Mouse (Mus musculus): ENCODE results near the gene Mkrn1. TPM values are rescaled to one million over a fixed set of nuclear protein-coding genes. Genes with fewer than 3 reads are reported as not detected.

Gene Mkrn1
- polyA plus RNA-seq, 1 experiment from 2014 or later = 45.0 TPM

DNA sequence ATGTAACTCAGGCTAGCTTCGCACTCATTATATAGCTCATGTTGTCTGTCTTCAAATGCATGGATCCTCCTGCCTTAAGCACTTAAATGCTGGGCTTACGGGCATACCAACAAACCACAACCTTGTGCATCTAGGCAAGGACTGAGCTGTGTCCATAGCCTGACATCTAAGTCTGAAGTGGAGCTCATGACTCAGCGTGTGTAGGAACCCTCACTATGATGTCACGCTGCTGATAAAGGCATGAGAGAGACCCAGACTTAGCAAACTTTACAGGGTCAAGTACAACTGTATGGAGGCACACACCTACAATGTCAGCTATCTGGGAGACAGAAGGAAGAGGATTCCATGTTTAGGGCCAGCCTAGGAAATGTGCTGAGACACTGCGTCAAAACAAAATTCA is 13.8 kb downstream of the Mkrn1 start:
- WGBS = 92% methylated on average over 5 of the region's 5 CpGs
- ATAC-seq (ENCODE audit: insufficient number of reproducible peaks, insufficient read depth, low FRiP score, low TSS enrichment, low read depth) = no peak
- Histone ChIP-seq H3K4me2 (no peak overlapping the region), H3K9ac (replicated peaks) (no peak overlapping the region), H3K4me1 (replicated peaks) (no peaks in the 10 kb centered on the region), H3K36me3 (peaks cover 37% of the 10 kb centered on the region), H3K9me3 (no peaks in the 10 kb centered on the region), H3K4me3 (replicated peaks) (no peak overlapping the region), H3K27ac (no peak overlapping the region), H3K27me3 (no peaks in the 10 kb centered on the region)

- Histone ChIP-seq H3K36me3 (peaks cover 41% of the 10 kb centered on the region), H3K4me1 (replicated peaks) (no peaks in the 10 kb centered on the region), H3K4me2 (no peak overlapping the region), H3K4me3 (replicated peaks) (no peak overlapping the region), H3K27me3 (no peaks in the 10 kb centered on the region), H3K9me3 (no peaks in the 10 kb centered on the region), H3K27ac (no peak overlapping the region), H3K9ac (replicated peaks) (no peak overlapping the region)
- WGBS = 56% methylated on average over 2 of the region's 2 CpGs
- ATAC-seq (ENCODE audit: insufficient number of reproducible peaks, insufficient read depth, low FRiP score, low TSS enrichment, low read depth) = no peak
Observed at GRCm38 (mm10) chr6:39403136-39403535, 17.1 kb downstream of the Mkrn1 start.

DNA sequence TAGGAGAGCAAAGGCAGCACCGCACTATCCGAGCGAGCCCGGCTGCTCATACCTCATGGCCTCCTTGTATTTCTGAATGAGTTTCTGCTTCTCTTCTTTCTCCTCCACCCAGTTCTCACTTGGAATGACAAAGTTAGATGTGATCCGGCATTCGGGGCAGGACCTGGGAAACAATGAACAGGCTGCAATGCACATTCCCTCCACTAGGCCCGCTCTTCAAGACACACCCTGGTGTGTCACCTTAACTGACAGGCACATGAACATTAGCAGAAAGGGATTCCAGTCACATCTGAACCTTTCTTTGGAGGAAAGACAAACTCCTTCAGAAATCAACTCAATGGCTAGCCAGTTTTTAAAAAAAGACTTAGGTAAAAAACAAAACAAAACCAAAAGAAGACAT is 19.9 kb downstream of the Mkrn1 start:
- no peak overlapping the region for H3K9ac ChIP-seq (replicated peaks)
- H3K4me3 ChIP-seq (replicated peaks) = no peak overlapping the region
- 82% methylated on average over 7 of the region's 7 CpGs for whole genome bisulfite sequencing
- H3K4me1 ChIP-seq (replicated peaks) = no peaks in the 10 kb centered on the region
- no peak overlapping the region for H3K27ac ChIP-seq
- peaks cover 36% of the 10 kb centered on the region for H3K36me3 ChIP-seq
- no peaks in the 10 kb centered on the region for H3K9me3 ChIP-seq
- ATAC-seq (ENCODE audit: insufficient number of reproducible peaks, insufficient read depth, low FRiP score, low TSS enrichment, low read depth) = no peak
- H3K4me2 ChIP-seq = no peak overlapping the region
- H3K27me3 ChIP-seq = no peaks in the 10 kb centered on the region

DNA sequence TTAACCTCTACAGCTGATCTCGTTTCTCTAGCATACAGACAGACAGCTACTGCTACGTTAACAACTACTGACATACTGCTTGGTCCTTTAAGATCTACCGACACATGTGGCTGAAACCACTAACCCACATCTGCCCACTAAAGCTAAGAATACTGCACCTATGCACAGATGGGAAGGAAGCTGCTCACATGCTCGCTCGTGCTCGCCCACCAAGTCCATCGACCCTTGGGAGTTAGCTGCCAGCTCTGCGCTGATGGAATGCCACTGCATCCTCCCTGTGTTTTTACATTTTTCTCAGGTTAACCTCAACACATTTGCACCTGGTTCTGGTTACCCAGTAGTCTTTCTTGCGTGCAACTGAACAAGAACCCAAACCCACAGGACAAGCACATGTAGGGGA is 21.9 kb downstream of the Mkrn1 start:
- Histone ChIP-seq H3K4me2 (no peak overlapping the region), H3K4me3 (replicated peaks) (no peak overlapping the region), H3K36me3 (peaks cover 20% of the 10 kb centered on the region), H3K27me3 (no peaks in the 10 kb centered on the region), H3K9me3 (no peaks in the 10 kb centered on the region), H3K4me1 (replicated peaks) (no peaks in the 10 kb centered on the region), H3K27ac (no peak overlapping the region), H3K9ac (replicated peaks) (no peak overlapping the region)
- 86% methylated on average over 9 of the region's 9 CpGs for WGBS
- ATAC-seq (ENCODE audit: insufficient number of reproducible peaks, insufficient read depth, low FRiP score, low TSS enrichment, low read depth) = no peak

GRCm38 (mm10) chr6:39397046-39397445 is 23.2 kb downstream of the Mkrn1 start:
- H3K36me3 ChIP-seq = peaks cover 17% of the 10 kb centered on the region
- no peak overlapping the region for H3K4me3 ChIP-seq (replicated peaks)
- no peak overlapping the region for H3K9ac ChIP-seq (replicated peaks)
- ATAC-seq (ENCODE audit: insufficient number of reproducible peaks, insufficient read depth, low FRiP score, low TSS enrichment, low read depth) = no peak
- no peaks in the 10 kb centered on the region for H3K27me3 ChIP-seq
- 93% methylated on average over 6 of the region's 6 CpGs for WGBS
- no peaks in the 10 kb centered on the region for H3K9me3 ChIP-seq
- H3K4me1 ChIP-seq (replicated peaks) = no peaks in the 10 kb centered on the region
- H3K27ac ChIP-seq = no peak overlapping the region
- H3K4me2 ChIP-seq = no peak overlapping the region

GRCm38 (mm10) chr6:39395916-39396315 is 24.3 kb downstream of the Mkrn1 start:
- no peak overlapping the region for H3K4me3 ChIP-seq (replicated peaks)
- no peaks in the 10 kb centered on the region for H3K9me3 ChIP-seq
- ATAC-seq (ENCODE audit: insufficient number of reproducible peaks, insufficient read depth, low FRiP score, low TSS enrichment, low read depth) = no peak
- H3K4me1 ChIP-seq (replicated peaks) = no peaks in the 10 kb centered on the region
- no peak overlapping the region for H3K4me2 ChIP-seq
- peaks cover 17% of the 10 kb centered on the region for H3K36me3 ChIP-seq
- 74% methylated on average over 4 of the region's 4 CpGs for WGBS
- H3K27ac ChIP-seq = no peak overlapping the region
- H3K27me3 ChIP-seq = no peaks in the 10 kb centered on the region
- H3K9ac ChIP-seq (replicated peaks) = no peak overlapping the region

GRCm38 (mm10) chr6:39395471-39395870 is 24.8 kb downstream of the Mkrn1 start:
- Histone ChIP-seq H3K9ac (replicated peaks) (no peak overlapping the region), H3K9me3 (no peaks in the 10 kb centered on the region), H3K4me1 (replicated peaks) (no peaks in the 10 kb centered on the region), H3K4me2 (no peak overlapping the region), H3K27me3 (no peaks in the 10 kb centered on the region), H3K27ac (no peak overlapping the region), H3K36me3 (peaks cover 17% of the 10 kb centered on the region), H3K4me3 (replicated peaks) (no peak overlapping the region)
- no peak for ATAC-seq (ENCODE audit: insufficient number of reproducible peaks, insufficient read depth, low FRiP score, low TSS enrichment, low read depth)
- 67% methylated on average over 4 of the region's 4 CpGs for WGBS

DNA sequence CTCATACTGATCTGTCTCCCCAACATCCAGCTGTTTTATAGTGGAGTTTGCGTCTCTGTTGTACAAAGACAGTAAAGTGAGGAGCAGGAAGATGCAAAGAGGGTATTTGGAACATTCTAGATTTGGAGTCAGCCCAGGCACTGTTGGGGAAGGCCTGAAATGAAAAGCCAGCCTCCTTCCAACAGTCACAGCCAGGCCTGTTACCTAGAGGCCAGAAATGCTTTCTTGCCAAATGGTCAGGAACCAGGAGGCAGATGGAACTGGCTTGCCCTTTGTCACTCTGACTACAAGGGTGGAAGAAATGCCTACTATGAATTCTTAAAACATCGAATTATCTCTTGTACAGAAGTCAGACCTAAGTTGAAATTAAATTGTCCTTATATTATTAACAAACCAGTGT is 30.3 kb downstream of the Mkrn1 start:
- H3K36me3 ChIP-seq = no peaks in the 10 kb centered on the region
- no peaks in the 10 kb centered on the region for H3K27me3 ChIP-seq
- no peak overlapping the region for H3K4me2 ChIP-seq
- no peaks in the 10 kb centered on the region for H3K9me3 ChIP-seq
- no peak for ATAC-seq (ENCODE audit: insufficient number of reproducible peaks, insufficient read depth, low FRiP score, low TSS enrichment, low read depth)
- H3K4me1 ChIP-seq (replicated peaks) = no peaks in the 10 kb centered on the region
- WGBS = 84% methylated on average over 2 of the region's 2 CpGs
- H3K9ac ChIP-seq (replicated peaks) = no peak overlapping the region
- H3K4me3 ChIP-seq (replicated peaks) = no peak overlapping the region
- no peak overlapping the region for H3K27ac ChIP-seq

DNA sequence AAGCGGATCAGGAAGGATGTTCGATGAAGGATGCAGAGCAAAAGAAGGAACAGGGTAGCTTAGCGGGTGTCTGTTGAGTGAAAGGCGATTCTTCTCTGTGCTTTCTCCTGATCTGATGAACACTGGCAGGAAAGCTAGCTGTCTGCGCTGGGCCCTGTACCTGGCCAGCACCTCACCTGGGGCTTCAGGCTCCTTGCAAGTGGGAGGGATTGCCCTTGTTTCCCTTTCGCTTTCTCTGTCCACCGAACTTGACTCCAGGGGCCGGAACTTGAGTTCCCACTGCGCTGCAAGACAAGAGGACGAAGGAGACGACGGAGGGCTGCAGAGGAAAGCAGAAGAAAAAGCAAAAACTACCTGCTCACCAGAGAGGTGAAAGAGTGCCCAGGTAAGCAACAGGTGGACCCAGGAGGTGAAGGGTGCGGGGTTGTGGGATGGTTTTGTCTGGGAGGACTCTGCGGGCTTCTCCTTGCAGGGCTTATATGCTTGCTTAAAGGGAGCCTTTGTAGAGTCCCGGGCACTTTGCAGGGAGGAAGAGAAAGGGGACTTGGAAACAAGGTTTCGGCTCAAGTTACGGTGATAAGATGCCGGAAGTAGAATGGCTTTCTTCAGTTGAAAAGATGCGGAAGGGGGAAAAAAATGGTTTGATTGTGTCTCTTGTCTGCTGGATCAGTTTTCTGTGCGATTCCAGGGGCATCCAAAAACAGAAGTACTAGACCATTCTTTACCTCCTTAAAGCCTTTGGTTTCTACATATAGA is 39.0 kb downstream of the Mkrn1 start, which contains the start of gene Rab19:
Rab19 (plus strand) TSS at position 51 of the 756 bp plus-strand sequence.
- peaks cover 14% of the 10 kb centered on the region for H3K27me3 ChIP-seq
- ATAC-seq (ENCODE audit: insufficient number of reproducible peaks, insufficient read depth, low FRiP score, low TSS enrichment, low read depth) = no peak
- H3K9ac ChIP-seq (replicated peaks) = peak within 1 kb of the TSS; percentile 42; the same call in 1 of the 2 replicates
- 9% methylated on average over 20 of the region's 20 CpGs for WGBS
- H3K9me3 ChIP-seq = no peaks in the 10 kb centered on the region
- no peaks in the 10 kb centered on the region for H3K36me3 ChIP-seq
- peak within 1 kb of the TSS; percentile 33 for H3K4me3 ChIP-seq (replicated peaks)
- H3K4me2 ChIP-seq = peak within 1 kb of the TSS; percentile 63
- H3K27ac ChIP-seq = no peak within 1 kb of the TSS
- H3K4me1 ChIP-seq (replicated peaks) = peaks cover 11% of the 10 kb centered on the region

DNA sequence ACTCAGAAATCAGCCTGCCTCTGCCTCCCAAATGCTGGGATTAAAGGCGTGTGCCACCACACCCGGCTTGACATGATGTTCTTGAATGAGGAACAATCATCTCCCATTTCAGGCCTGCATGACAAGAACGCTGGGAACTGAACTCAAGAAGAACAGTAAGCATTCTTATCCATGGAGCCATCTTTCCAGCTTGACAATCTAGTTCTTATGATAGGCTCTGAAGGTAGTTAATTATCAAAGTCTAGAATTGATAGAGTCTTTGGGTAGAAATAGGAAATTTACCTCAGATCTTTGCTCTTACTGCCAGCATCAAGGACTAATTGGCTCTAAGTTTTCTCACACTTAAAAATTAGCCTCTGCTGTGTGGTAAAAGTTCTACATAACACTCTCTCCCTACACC is 40.0 kb downstream of the Mkrn1 start:
- H3K4me3 ChIP-seq (replicated peaks) = no peak overlapping the region
- no peaks in the 10 kb centered on the region for H3K36me3 ChIP-seq
- H3K27me3 ChIP-seq = peaks cover 14% of the 10 kb centered on the region
- WGBS = 85% methylated on average over 3 of the region's 3 CpGs
- no peak overlapping the region for H3K9ac ChIP-seq (replicated peaks)
- no peak for ATAC-seq (ENCODE audit: insufficient number of reproducible peaks, insufficient read depth, low FRiP score, low TSS enrichment, low read depth)
- no peak overlapping the region for H3K27ac ChIP-seq
- H3K4me2 ChIP-seq = no peak overlapping the region
- peaks cover 18% of the 10 kb centered on the region for H3K4me1 ChIP-seq (replicated peaks)
- H3K9me3 ChIP-seq = no peaks in the 10 kb centered on the region

DNA sequence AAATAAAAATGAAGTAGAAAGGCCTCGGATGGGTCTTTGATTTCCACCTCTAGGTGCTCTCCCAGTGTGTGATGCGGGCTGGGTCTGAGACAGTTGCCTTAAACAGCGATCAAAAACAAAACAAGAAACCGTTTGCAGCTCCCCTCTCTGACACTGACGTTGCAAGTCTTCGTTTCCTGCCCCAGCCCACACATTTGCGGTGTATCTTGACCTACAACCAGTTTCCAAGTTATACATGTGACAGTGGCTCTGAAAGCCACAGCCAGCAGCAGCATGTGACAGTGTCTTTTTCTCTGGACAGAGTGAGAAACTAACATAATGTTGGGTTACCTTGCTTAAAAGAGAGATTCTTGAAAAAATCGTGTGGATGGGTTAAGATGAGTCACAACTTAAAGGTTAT is 40.5 kb downstream of the Mkrn1 start:
- H3K36me3 ChIP-seq = peaks cover 3% of the 10 kb centered on the region; the same call in 1 of the 2 replicates
- no peak for ATAC-seq (ENCODE audit: insufficient number of reproducible peaks, insufficient read depth, low FRiP score, low TSS enrichment, low read depth)
- H3K4me3 ChIP-seq (replicated peaks) = no peak overlapping the region
- H3K27me3 ChIP-seq = peaks cover 14% of the 10 kb centered on the region
- H3K4me2 ChIP-seq = no peak overlapping the region
- H3K27ac ChIP-seq = no peak overlapping the region
- H3K9me3 ChIP-seq = no peaks in the 10 kb centered on the region
- 80% methylated on average over 8 of the region's 8 CpGs for WGBS
- no peak overlapping the region for H3K9ac ChIP-seq (replicated peaks)
- H3K4me1 ChIP-seq (replicated peaks) = peaks cover 18% of the 10 kb centered on the region

- no peak overlapping the region for H3K4me3 ChIP-seq (replicated peaks)
- no peak overlapping the region for H3K27ac ChIP-seq
- no peak overlapping the region for H3K9ac ChIP-seq (replicated peaks)
- H3K4me1 ChIP-seq (replicated peaks) = peaks cover 18% of the 10 kb centered on the region
- WGBS = 56% methylated on average over 4 of the region's 4 CpGs
- no peak for ATAC-seq (ENCODE audit: insufficient number of reproducible peaks, insufficient read depth, low FRiP score, low TSS enrichment, low read depth)
- H3K27me3 ChIP-seq = peaks cover 14% of the 10 kb centered on the region
- no peak overlapping the region for H3K4me2 ChIP-seq
- H3K9me3 ChIP-seq = no peaks in the 10 kb centered on the region
- H3K36me3 ChIP-seq = peaks cover 8% of the 10 kb centered on the region
Observed at GRCm38 (mm10) chr6:39379224-39379623, 41.0 kb downstream of the Mkrn1 start.

Measured in limb, embryonic 12.5 days (tissue).